In genomic region chr1:92849491-92849890, GRCm38 (mm10) we compare ENCODE assay signal across 10 mouse cellular contexts. TPM values are rescaled to one million over a fixed set of nuclear protein-coding genes. Genes with fewer than 3 reads are reported as not detected.
DNase-seq lines count a peak whose midpoint lies in the region; ATAC-seq and TF ChIP-seq lines count a peak whose summit lies in the region.
"Had no signal": no experiment of that assay in that cellular context is flagged by ENCODE, and none has a peak within 500 bp of the region (broad histone marks: within the 10 kb centered on the region; RNA-seq: fewer than 3 reads in every experiment).

No protein-coding gene starts in this region.

- H3K36me3 ChIP-seq in embryonic facial prominence, embryonic 14.5 days (ENCODE audit: control insufficient read depth, insufficient read depth, low read length) = peaks cover 13% of the 10 kb centered on the region; the same call in 1 of the 2 replicates
- H3K36me3 ChIP-seq in limb, embryonic 14.5 days (ENCODE audit: control insufficient read depth, insufficient read depth, low read length) = peaks cover 15% of the 10 kb centered on the region
- H3K36me3 ChIP-seq in kidney, embryonic 15.5 days = peaks cover 10% of the 10 kb centered on the region

- 0 out of 2 replicates have a peak overlapping the region, but pooled peaks have one; percentile 5 for H3K27ac ChIP-seq in embryonic facial prominence, embryonic 14.5 days (replicated peaks; ENCODE audit: low read depth, low read length)
- no peak overlapping the region for H3K27ac ChIP-seq in limb, embryonic 14.5 days (replicated peaks; ENCODE audit: low read depth, low read length)
- H3K27ac ChIP-seq in kidney, embryonic 15.5 days = no peak overlapping the region

- 64% methylated on average over 2 of the region's 2 CpGs for WGBS in embryonic facial prominence, embryonic 14.5 days
- WGBS in limb, embryonic 14.5 days = 83% methylated on average over 2 of the region's 2 CpGs
- 71% methylated on average over 2 of the region's 2 CpGs for WGBS in kidney, embryonic 15.5 days

- H3K9me3 ChIP-seq in embryonic facial prominence, embryonic 14.5 days (ENCODE audit: control insufficient read depth, low read length) = no peaks in the 10 kb centered on the region
- H3K9me3 ChIP-seq in limb, embryonic 14.5 days (ENCODE audit: control insufficient read depth, low read length) = no peaks in the 10 kb centered on the region
- H3K9me3 ChIP-seq in kidney, embryonic 15.5 days (replicated peaks) = no peaks in the 10 kb centered on the region

- peak overlapping the region; percentile 41; the same call in 1 of the 2 replicates for H3K9ac ChIP-seq in embryonic facial prominence, embryonic 14.5 days (ENCODE audit: low read depth, low read length)
- H3K9ac ChIP-seq in limb, embryonic 14.5 days (ENCODE audit: low read depth, low read length, severe bottlenecking) = no peak overlapping the region
- no peak overlapping the region for H3K9ac ChIP-seq in kidney, embryonic 15.5 days

- peak overlapping the region; percentile 63 for H3K4me2 ChIP-seq in embryonic facial prominence, embryonic 14.5 days (ENCODE audit: low read depth, low read length)
- H3K4me2 ChIP-seq in limb, embryonic 14.5 days (replicated peaks; ENCODE audit: low read depth, low read length, severe bottlenecking) = peak overlapping the region; percentile 55; the same call in 1 of the 2 replicates
- no peak overlapping the region for H3K4me2 ChIP-seq in kidney, embryonic 15.5 days

- no peak overlapping the region for H3K4me3 ChIP-seq in embryonic facial prominence, embryonic 14.5 days (ENCODE audit: low read depth, low read length)
- H3K4me3 ChIP-seq in limb, embryonic 14.5 days (replicated peaks; ENCODE audit: low read length) = no peak overlapping the region
- no peak overlapping the region for H3K4me3 ChIP-seq in kidney, embryonic 15.5 days (replicated peaks)
- H3K4me3 ChIP-seq: erythroblast, embryonic 14.5 days had no signal

- ATAC-seq in embryonic facial prominence, embryonic 14.5 days (ENCODE audit: low read depth) = no peak
- no peak for ATAC-seq in limb, embryonic 14.5 days (ENCODE audit: low FRiP score, low read depth)
- no peak for ATAC-seq in kidney, embryonic 15.5 days (replicated peaks; ENCODE audit: low FRiP score)

- TF ChIP-seq POLR2A in limb, embryonic 14.5 days (IDR thresholded peaks at IDR 0.05; ENCODE audit: borderline replicate concordance, extremely low read depth, insufficient read depth, insufficient read length) = no peak

- no peaks in the 10 kb centered on the region for H3K27me3 ChIP-seq in embryonic facial prominence, embryonic 14.5 days (replicated peaks; ENCODE audit: control insufficient read depth, insufficient read depth, low read length)
- no peaks in the 10 kb centered on the region for H3K27me3 ChIP-seq in limb, embryonic 14.5 days (ENCODE audit: control insufficient read depth, insufficient read depth, low read length)
- H3K27me3 ChIP-seq in kidney, embryonic 15.5 days = peaks cover 4% of the 10 kb centered on the region; the same call in 1 of the 2 replicates

- H3K4me1 ChIP-seq in embryonic facial prominence, embryonic 14.5 days (ENCODE audit: control insufficient read depth, insufficient read depth, low read length) = peaks cover 18% of the 10 kb centered on the region; the same call in 1 of the 2 replicates
- H3K4me1 ChIP-seq in limb, embryonic 14.5 days (ENCODE audit: control insufficient read depth, insufficient read depth, low read length) = peaks cover 25% of the 10 kb centered on the region
- H3K4me1 ChIP-seq in kidney, embryonic 15.5 days = peaks cover 53% of the 10 kb centered on the region

- peak; percentile 15 for DNase-seq in lung, postnatal 10 days
- DNase-seq in lung, postnatal 25 days (ENCODE audit: low spot score) = no peak
- no peak for DNase-seq in embryonic facial prominence, embryonic 14.5 days (ENCODE audit: low spot score)
- no peak for DNase-seq in limb, embryonic 14.5 days (ENCODE audit: low spot score)
- peak; percentile 30 for DNase-seq in retina, postnatal 1 day
- no peak for DNase-seq in embryo, embryonic 10 days (ENCODE audit: low spot score)
- DNase-seq in frontal cortex, postnatal 25 days (ENCODE audit: low spot score in 2 of 2) = no peak

RNA-seq across cellular contexts. Expression of gene Gpc1, which starts 18.0 kb away (rescaled TPM):
- polyA plus RNA-seq in embryonic facial prominence, embryonic 14.5 days (2014; fragmentation: Nextera tagmentation; extraction: Ambion mirVana) = 93.3 and 104 TPM in 2 replicates
- polyA plus RNA-seq in limb, embryonic 14.5 days (2012; rRNA removed) = 75.5 and 107 TPM in 2 replicates
- polyA plus RNA-seq in limb, embryonic 14.5 days (2014; fragmentation: Nextera tagmentation; extraction: Ambion mirVana) = 72.8 and 76.2 TPM in 2 replicates
- polyA plus RNA-seq in kidney, embryonic 15.5 days (2015; fragmentation: Nextera tagmentation; extraction: Ambion mirVana) = 60.0 and 60.2 TPM in 2 replicates

RNA-seq across cellular contexts. Expression of gene Ankmy1, which starts 53.2 kb away (rescaled TPM):
- 0.68 and 0.73 TPM in 2 replicates for polyA plus RNA-seq in embryonic facial prominence, embryonic 14.5 days (2014; fragmentation: Nextera tagmentation; extraction: Ambion mirVana)
- polyA plus RNA-seq in limb, embryonic 14.5 days (2012; rRNA removed) = 0.38 and 0.41 TPM in 2 replicates
- polyA plus RNA-seq in limb, embryonic 14.5 days (2014; fragmentation: Nextera tagmentation; extraction: Ambion mirVana) = 0.37 and 0.55 TPM in 2 replicates
- 0.43 and 0.54 TPM in 2 replicates for polyA plus RNA-seq in kidney, embryonic 15.5 days (2015; fragmentation: Nextera tagmentation; extraction: Ambion mirVana)
- polyA plus RNA-seq: erythroblast, embryonic 14.5 days; liver, embryonic 16.5 days had no signal

RNA-seq across cellular contexts. Expression of gene Dusp28, which starts 57.3 kb away (rescaled TPM):
- polyA plus RNA-seq in embryonic facial prominence, embryonic 14.5 days (2014; fragmentation: Nextera tagmentation; extraction: Ambion mirVana) = 7.0 and 7.2 TPM in 2 replicates
- polyA plus RNA-seq in limb, embryonic 14.5 days (2012; rRNA removed) = 10.6 and 16.7 TPM in 2 replicates
- polyA plus RNA-seq in limb, embryonic 14.5 days (2014; fragmentation: Nextera tagmentation; extraction: Ambion mirVana) = 8.0 and 9.6 TPM in 2 replicates
- polyA plus RNA-seq in kidney, embryonic 15.5 days (2015; fragmentation: Nextera tagmentation; extraction: Ambion mirVana) = 12.2 and 14.7 TPM in 2 replicates

Comparison
In these comparisons a context has a peak if more than half of its experiments do, and no peak if none do; other contexts are left out.
1. DNase-seq: peak in lung, postnatal 10 days (single experiment) and retina, postnatal 1 day (single experiment); none in lung, postnatal 25 days (single experiment), embryonic facial prominence, embryonic 14.5 days (single experiment), limb, embryonic 14.5 days (single experiment), embryo, embryonic 10 days (single experiment) and frontal cortex, postnatal 25 days (0 of 2).